Mouse (Mus musculus) C2C12 (cell line): ENCODE data around the gene Klf5.

Source experiments
- CTCF ChIP-seq: IDR thresholded peaks from one replicate; pipeline ENCODE4 v1.5.1; 2011; ENCODE audit not compliant: control insufficient read depth, insufficient read depth, insufficient read length
- MAX ChIP-seq: IDR thresholded peaks from one replicate; pipeline ENCODE4 v1.6.1; 2011; ENCODE audit warnings: mild to moderate bottlenecking, control low read depth

GRCm38 (mm10) chr14:99280399-99280798, 18.1 kb upstream of the Klf5 start:
- TF ChIP-seq MAX (no peak), CTCF (no peak)
